In the genomic region with DNA sequence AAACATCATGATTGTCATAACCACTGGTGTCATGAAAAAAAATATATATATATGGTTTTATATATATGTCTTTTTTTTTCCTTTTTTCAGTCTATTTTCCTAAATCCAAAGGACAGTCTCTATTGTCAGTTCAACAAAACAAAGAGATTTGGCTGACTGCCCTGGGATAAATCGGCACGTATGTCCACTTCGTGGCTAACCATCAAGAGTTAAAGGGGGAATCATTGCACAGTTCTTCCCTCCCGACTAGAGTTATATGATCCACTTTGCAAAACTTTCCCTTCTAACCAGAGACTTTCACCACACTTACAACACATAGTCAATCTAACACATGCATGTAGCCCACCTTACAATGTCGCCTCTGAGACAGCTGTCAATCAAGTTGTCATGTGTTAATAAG, we compare ENCODE assay signal across 12 mouse cellular contexts.
A peak's percentile ranks its signal among the peaks of the same experiment; 100 is the strongest.
DNase-seq lines count a peak whose midpoint lies in the region; ATAC-seq and TF ChIP-seq lines count a peak whose summit lies in the region.
"Had no signal": no experiment of that assay in that cellular context is flagged by ENCODE, and none has a peak within 500 bp of the region (broad histone marks: within the 10 kb centered on the region; RNA-seq: fewer than 3 reads in every experiment).

No protein-coding gene starts in this region.

- 0 out of 2 replicates have a peak overlapping the region, but pooled peaks have one; percentile 18 for H3K9ac ChIP-seq in heart, adult 2 months (ENCODE audit: low read depth, low read length)
- no peak overlapping the region; the same call in 1 of the 2 replicates for H3K9ac ChIP-seq in liver, adult 2 months (ENCODE audit: low read depth, low read length)
- no peak overlapping the region for H3K9ac ChIP-seq in embryonic facial prominence, embryonic 15.5 days
- no peak overlapping the region for H3K9ac ChIP-seq in midbrain, embryonic 15.5 days
- H3K9ac ChIP-seq: limb, embryonic 13.5 days had no signal

- no peak overlapping the region for H3K4me3 ChIP-seq in heart, adult 2 months
- no peak overlapping the region; the same call in 1 of the 2 replicates for H3K4me3 ChIP-seq in liver, adult 2 months (ENCODE audit: insufficient read depth, low read depth, low read length)
- no peak overlapping the region for H3K4me3 ChIP-seq in embryonic facial prominence, embryonic 15.5 days (replicated peaks)
- H3K4me3 ChIP-seq in midbrain, embryonic 15.5 days = peak overlapping the region; percentile 1
- H3K4me3 ChIP-seq: heart, embryonic 10.5 days; limb, embryonic 13.5 days had no signal

- H3K9me3 ChIP-seq in embryonic facial prominence, embryonic 15.5 days (replicated peaks) = no peaks in the 10 kb centered on the region
- H3K9me3 ChIP-seq in midbrain, embryonic 15.5 days = no peaks in the 10 kb centered on the region
- H3K9me3 ChIP-seq: heart, embryonic 10.5 days; limb, embryonic 13.5 days had no signal

- no peak for TF ChIP-seq POLR2A in heart, adult 2 months (IDR thresholded peaks at IDR 0.05; ENCODE audit: insufficient read depth, low read depth, low read length)
- no peak for TF ChIP-seq POLR2A in liver, adult 2 months (IDR thresholded peaks at IDR 0.05; ENCODE audit: extremely low read depth, insufficient read depth, low read length)

- TF ChIP-seq CTCF in heart, adult 2 months (IDR thresholded peaks at IDR 0.05) = no peak
- TF ChIP-seq CTCF in liver, adult 2 months (IDR thresholded peaks at IDR 0.05; ENCODE audit: low read depth, low read length) = no peak

- 20% methylated on average over 5 of the region's 5 CpGs for WGBS in heart, adult 2 months
- 50% methylated on average over 5 of the region's 5 CpGs for WGBS in liver, adult 2 months
- 53% methylated on average over 5 of the region's 5 CpGs for WGBS in embryonic facial prominence, embryonic 15.5 days
- 56% methylated on average over 5 of the region's 5 CpGs for WGBS in midbrain, embryonic 15.5 days

- no peaks in the 10 kb centered on the region for H3K27me3 ChIP-seq in heart, adult 2 months (ENCODE audit: control insufficient read depth, insufficient read depth, low read length)
- no peaks in the 10 kb centered on the region for H3K27me3 ChIP-seq in liver, adult 2 months (ENCODE audit: control insufficient read depth, insufficient read depth, low read length)
- H3K27me3 ChIP-seq in embryonic facial prominence, embryonic 15.5 days = no peaks in the 10 kb centered on the region
- H3K27me3 ChIP-seq in midbrain, embryonic 15.5 days (replicated peaks) = no peaks in the 10 kb centered on the region
- H3K27me3 ChIP-seq: limb, embryonic 13.5 days had no signal

- H3K27ac ChIP-seq in heart, adult 2 months = peak overlapping the region; percentile 44; the same call in 1 of the 2 replicates
- peak overlapping the region; percentile 38; the same call in 1 of the 2 replicates for H3K27ac ChIP-seq in liver, adult 2 months (replicated peaks; ENCODE audit: insufficient read depth, low read depth, low read length)
- no peak overlapping the region for H3K27ac ChIP-seq in embryonic facial prominence, embryonic 15.5 days (replicated peaks)
- peak overlapping the region; percentile 7; the same call in 1 of the 2 replicates for H3K27ac ChIP-seq in midbrain, embryonic 15.5 days
- H3K27ac ChIP-seq: heart, embryonic 10.5 days; limb, embryonic 13.5 days had no signal

- DNase-seq in heart, adult 2 months = no peak
- no peak for DNase-seq in heart, postnatal 25 days (ENCODE audit: low spot score)
- no peak for DNase-seq in liver, adult 2 months (ENCODE audit: extremely low read depth, low read depth, low spot score)
- no peak for DNase-seq in liver
- DNase-seq in ovary, postnatal 14 days (ENCODE audit: low spot score) = no peak
- DNase-seq: kidney, postnatal 14 days; thymus, postnatal 25 days had no signal

- no peak for TF ChIP-seq EP300 in heart, adult 2 months (IDR thresholded peaks at IDR 0.05; ENCODE audit: insufficient read depth, low read depth, low read length)

- ATAC-seq in embryonic facial prominence, embryonic 15.5 days (ENCODE audit: insufficient number of reproducible peaks, low FRiP score, low TSS enrichment, low read depth) = no peak
- no peak for ATAC-seq in midbrain, embryonic 15.5 days (replicated peaks)
- ATAC-seq: intestine, embryonic 16.5 days had no signal

- peaks cover 43% of the 10 kb centered on the region for H3K4me1 ChIP-seq in heart, adult 2 months (ENCODE audit: control insufficient read depth, insufficient read depth, low read length)
- H3K4me1 ChIP-seq in liver, adult 2 months (ENCODE audit: control insufficient read depth, insufficient read depth, low read length) = peaks cover 42% of the 10 kb centered on the region
- peaks cover 71% of the 10 kb centered on the region for H3K4me1 ChIP-seq in embryonic facial prominence, embryonic 15.5 days
- H3K4me1 ChIP-seq in midbrain, embryonic 15.5 days = peaks cover 17% of the 10 kb centered on the region

- peaks cover 10% of the 10 kb centered on the region for H3K79me2 ChIP-seq in heart, adult 2 months (replicated peaks; ENCODE audit: control insufficient read depth, insufficient read depth, low read length)
- H3K79me2 ChIP-seq in liver, adult 2 months (ENCODE audit: control insufficient read depth, insufficient read depth, low read length) = peaks cover 49% of the 10 kb centered on the region

- peak overlapping the region; percentile 22; the same call in 1 of the 2 replicates for H3K4me2 ChIP-seq in embryonic facial prominence, embryonic 15.5 days (replicated peaks)
- H3K4me2 ChIP-seq in midbrain, embryonic 15.5 days = peak overlapping the region; percentile 39

- intact Hi-C loops in heart, adult 2 months (cut with DNase I) = no loop called here
- intact Hi-C loops in heart, postnatal 25 days (cut with DNase I) = no loop called here

- peaks cover 70% of the 10 kb centered on the region for H3K36me3 ChIP-seq in heart, adult 2 months (ENCODE audit: control insufficient read depth, insufficient read depth, low read length)
- peaks cover 22% of the 10 kb centered on the region for H3K36me3 ChIP-seq in liver, adult 2 months (ENCODE audit: control insufficient read depth, insufficient read depth, low read length)
- peaks cover 23% of the 10 kb centered on the region for H3K36me3 ChIP-seq in embryonic facial prominence, embryonic 15.5 days
- H3K36me3 ChIP-seq in midbrain, embryonic 15.5 days (replicated peaks) = no peaks in the 10 kb centered on the region
